20 mouse cellular contexts compared by ENCODE assay signal in the genomic region with DNA sequence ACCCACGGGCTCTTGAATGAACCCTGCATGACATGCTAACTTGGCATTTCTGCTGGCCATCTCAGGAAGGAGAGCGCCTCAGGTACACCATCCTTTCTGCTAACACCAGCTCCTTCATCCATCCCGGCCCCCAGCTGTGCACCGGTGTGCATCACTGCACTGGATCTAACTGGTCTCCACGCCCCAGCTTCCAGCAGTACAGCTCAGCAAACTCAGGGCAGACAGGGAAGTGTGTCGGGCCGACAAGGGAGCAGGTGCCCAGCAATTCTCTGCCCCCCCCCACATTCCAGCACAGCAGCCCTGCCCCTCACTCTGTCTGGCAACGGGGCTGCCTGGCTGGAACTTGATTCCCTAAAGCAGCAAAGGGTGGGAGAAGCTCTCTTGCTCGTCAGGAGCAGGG.
"Had no signal": no experiment of that assay in that cellular context is flagged by ENCODE, and none has a peak within 500 bp of the region (broad histone marks: within the 10 kb centered on the region; RNA-seq: fewer than 3 reads in every experiment).

No protein-coding gene starts in this region.

- H3K9ac ChIP-seq: limb, embryonic 12.5 days; liver, embryonic 12.5 days; liver, embryonic 15.5 days; lung, embryonic 15.5 days; stomach, embryonic 15.5 days had no signal

- H3K4me3 ChIP-seq: left cerebral cortex, adult 2 months; limb, embryonic 12.5 days; liver, embryonic 12.5 days; liver, embryonic 15.5 days; lung, embryonic 15.5 days; stomach, embryonic 15.5 days had no signal

- ATAC-seq: hindbrain, postnatal 0 days; inflammation-experienced regulatory T-cells, adult 6 months; intestine, embryonic 16.5 days; liver, embryonic 12.5 days had no signal

- H3K27me3 ChIP-seq: limb, embryonic 12.5 days; liver, embryonic 12.5 days; liver, embryonic 15.5 days; lung, embryonic 15.5 days; stomach, embryonic 15.5 days had no signal

- DNase-seq: layer of hippocampus, postnatal 36 days; liver; lung, adult 18-20 months; lung, postnatal 10 days; lung, postnatal 4 days; midbrain, embryonic 14.5 days; retina, postnatal 1 day; right cerebral cortex, postnatal 25 days; spleen, adult 18-20 months; thymus, postnatal 25 days had no signal

- H3K36me3 ChIP-seq: liver, embryonic 12.5 days; liver, embryonic 15.5 days had no signal

- H3K9me3 ChIP-seq: limb, embryonic 12.5 days; liver, embryonic 12.5 days; liver, embryonic 15.5 days; lung, embryonic 15.5 days; stomach, embryonic 15.5 days had no signal

- H3K4me1 ChIP-seq: limb, embryonic 12.5 days; liver, embryonic 12.5 days; liver, embryonic 15.5 days; lung, embryonic 15.5 days; stomach, embryonic 15.5 days had no signal

- H3K4me2 ChIP-seq: limb, embryonic 12.5 days; liver, embryonic 12.5 days; liver, embryonic 15.5 days; lung, embryonic 15.5 days; midbrain, embryonic 11.5 days; stomach, embryonic 15.5 days had no signal

- H3K27ac ChIP-seq: hindbrain, postnatal 0 days; left cerebral cortex, adult 2 months; limb, embryonic 12.5 days; liver, embryonic 12.5 days; liver, embryonic 15.5 days; lung, embryonic 15.5 days; stomach, embryonic 15.5 days had no signal
